Mouse (Mus musculus) heart, embryonic 11.5 days (tissue): ENCODE data around the gene Brpf3. TPM values are rescaled to one million over a fixed set of nuclear protein-coding genes. Genes with fewer than 3 reads are reported as not detected.
"Not testable (repeated sequence)": the region's sequence is repeated elsewhere in the genome, so short reads cannot be mapped to it uniquely, and the experiment has no call there.

Source experiments
- ATAC-seq: fragments of 200-750 bp; cut with Nextera tagmentation; replicated peaks from 2 replicates; pipeline ENCODE4 v1.8.0; 2017; ENCODE audit warnings: moderate library complexity; ENCODE audit not compliant: insufficient number of reproducible peaks, low FRiP score, low TSS enrichment
- H3K27ac ChIP-seq: fragments of 300-500 bp; sonication (generic); 2 replicates; pipeline ENCODE4 v1.5.1; 2014; ENCODE audit warnings: mild to moderate bottlenecking, low read depth, low read length
- H3K27me3 ChIP-seq: fragments of 300-500 bp; sonication (generic); 2 replicates; pipeline ENCODE4 v1.6.1; 2014; ENCODE audit warnings: mild to moderate bottlenecking, low read length, mixed read lengths; ENCODE audit not compliant: control insufficient read depth, insufficient read depth
- H3K36me3 ChIP-seq: fragments of 300-500 bp; sonication (generic); 2 replicates; pipeline ENCODE4 v1.6.1; 2014; ENCODE audit warnings: mild to moderate bottlenecking, low read length, moderate library complexity, mixed read lengths; ENCODE audit not compliant: control insufficient read depth, insufficient read depth
- H3K4me1 ChIP-seq: fragments of 300-500 bp; sonication (generic); 2 replicates; pipeline ENCODE4 v1.6.1; 2014; ENCODE audit warnings: low read length; ENCODE audit not compliant: control insufficient read depth, insufficient read depth
- H3K4me2 ChIP-seq: fragments of 300-500 bp; sonication (generic); 2 replicates; pipeline ENCODE4 v1.6.1; 2014; ENCODE audit warnings: mild to moderate bottlenecking, moderate library complexity
- H3K4me3 ChIP-seq: fragments of 300-500 bp; sonication (generic); 2 replicates; pipeline ENCODE4 v1.5.1; 2014; ENCODE audit warnings: low read depth, low read length
- H3K9ac ChIP-seq: fragments of 300-500 bp; sonication (generic); 2 replicates; pipeline ENCODE4 v1.6.1; 2014; ENCODE audit warnings: mild to moderate bottlenecking, low read depth, low read length, moderate library complexity
- H3K9me3 ChIP-seq: fragments of 300-500 bp; sonication (generic); replicated peaks from 2 replicates; pipeline ENCODE4 v1.6.1; 2016; ENCODE audit warnings: low read length; ENCODE audit not compliant: control insufficient read depth
- WGBS: fragments of 180-500 bp; shearing (Covaris S2); extraction: QIAGEN DNeasy Blood & Tissue Kit; methylation state at CpG from one replicate; pipeline ENCODE4 v1.1.7; 2014; ENCODE audit not compliant: insufficient replicate concordance; 5-methylcytosine and 5-hydroxymethylcytosine counted together
- polyA plus RNA-seq: library from polyadenylated mRNA; unstranded; fragments of >200 nt; fragmentation: Nextera tagmentation; extraction: Ambion mirVana; gene quantifications from 2 replicates; pipeline ENCODE4 v1.2.1, GENCODE M21; 2014

The Brpf3 gene
- polyA plus RNA-seq, 1 experiment from 2014 or later = 13.4 TPM

DNA sequence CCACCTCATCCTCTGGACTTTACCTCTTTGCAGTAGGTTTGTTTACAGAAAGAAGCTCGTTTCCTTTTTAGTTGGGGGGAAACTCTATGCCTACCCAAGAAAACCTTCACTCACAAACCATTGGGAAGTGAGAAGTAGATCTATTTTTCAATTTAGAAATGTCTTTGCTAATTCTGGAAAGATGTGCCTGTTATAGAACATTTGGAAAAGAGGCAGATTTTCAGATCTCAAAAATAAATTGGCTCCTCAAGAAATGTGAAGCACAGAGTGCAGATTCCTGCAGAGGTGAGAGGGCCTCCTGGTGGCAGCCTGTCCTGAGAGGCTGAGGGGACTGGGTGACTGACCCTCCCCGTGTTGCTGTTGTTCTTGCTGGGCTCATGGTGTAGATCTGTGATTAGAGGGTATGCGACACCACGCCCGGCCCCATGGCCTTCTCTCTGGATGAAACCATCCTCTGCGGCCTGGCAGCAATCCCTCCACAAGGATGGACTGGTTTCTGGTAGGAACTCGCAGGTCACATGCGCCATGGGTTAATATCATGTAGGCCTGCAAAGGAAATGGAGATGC lies 26.9 kb downstream of the Brpf3 start:
- no peak for ATAC-seq
- H3K4me3 ChIP-seq = no peak overlapping the region
- 0 out of 2 replicates have a peak overlapping the region, but pooled peaks have one; percentile 12 for H3K4me2 ChIP-seq
- H3K4me1 ChIP-seq = peaks cover 27% of the 10 kb centered on the region
- H3K9ac ChIP-seq = no peak overlapping the region
- H3K36me3 ChIP-seq = peaks cover 41% of the 10 kb centered on the region
- peak overlapping the region; percentile 84; the same call in 1 of the 2 replicates for H3K27ac ChIP-seq
- 78% methylated on average over 8 of the region's 8 CpGs for WGBS
- H3K9me3 ChIP-seq = no peaks in the 10 kb centered on the region
- no peaks in the 10 kb centered on the region for H3K27me3 ChIP-seq

GRCm38 (mm10) chr17:28829120-28829519 lies 28.2 kb downstream of the Brpf3 start:
- ATAC-seq = peak; percentile 82
- peaks cover 31% of the 10 kb centered on the region; the same call in 1 of the 2 replicates for H3K36me3 ChIP-seq
- H3K27ac ChIP-seq = peak overlapping the region; percentile 84

GRCm38 (mm10) chr17:28831065-28831464 lies 30.2 kb downstream of the Brpf3 start:
- H3K4me3 ChIP-seq = no peak overlapping the region
- no peak overlapping the region for H3K9ac ChIP-seq
- no peaks in the 10 kb centered on the region for H3K27me3 ChIP-seq
- H3K9me3 ChIP-seq = no peaks in the 10 kb centered on the region
- WGBS = 71% methylated on average over 8 of the region's 8 CpGs
- peaks cover 33% of the 10 kb centered on the region for H3K36me3 ChIP-seq
- H3K4me2 ChIP-seq = no peak overlapping the region
- H3K4me1 ChIP-seq = peaks cover 27% of the 10 kb centered on the region
- no peak for ATAC-seq
- no peak overlapping the region for H3K27ac ChIP-seq

More at GRCm38 (mm10) chr17:28829120-28829519, 28.2 kb downstream of the Brpf3 start:
- no peak overlapping the region for H3K4me3 ChIP-seq
- H3K4me2 ChIP-seq = peak overlapping the region; percentile 41
- peak overlapping the region; percentile 28; the same call in 1 of the 2 replicates for H3K9ac ChIP-seq
- H3K4me1 ChIP-seq = peaks cover 26% of the 10 kb centered on the region
- WGBS = 47% methylated on average over 14 of the region's 14 CpGs
- H3K9me3 ChIP-seq = no peaks in the 10 kb centered on the region
- H3K27me3 ChIP-seq = no peaks in the 10 kb centered on the region

GRCm38 (mm10) chr17:28832040-28832439 lies 31.1 kb downstream of the Brpf3 start:
- Histone ChIP-seq H3K4me1 (peaks cover 27% of the 10 kb centered on the region), H3K9ac (no peak overlapping the region), H3K36me3 (peaks cover 39% of the 10 kb centered on the region), H3K4me3 (no peak overlapping the region), H3K27me3 (no peaks in the 10 kb centered on the region), H3K4me2 (no peak overlapping the region), H3K27ac (0 out of 2 replicates have a peak overlapping the region, but pooled peaks have one; percentile 5), H3K9me3 (no peaks in the 10 kb centered on the region)
- 82% methylated on average over 9 of the region's 9 CpGs for WGBS
- no peak for ATAC-seq

GRCm38 (mm10) chr17:28832875-28833274 lies 32.0 kb downstream of the Brpf3 start:
- H3K27ac ChIP-seq = peak overlapping the region; percentile 76
- 65% methylated on average over 3 of the region's 3 CpGs for WGBS

DNA sequence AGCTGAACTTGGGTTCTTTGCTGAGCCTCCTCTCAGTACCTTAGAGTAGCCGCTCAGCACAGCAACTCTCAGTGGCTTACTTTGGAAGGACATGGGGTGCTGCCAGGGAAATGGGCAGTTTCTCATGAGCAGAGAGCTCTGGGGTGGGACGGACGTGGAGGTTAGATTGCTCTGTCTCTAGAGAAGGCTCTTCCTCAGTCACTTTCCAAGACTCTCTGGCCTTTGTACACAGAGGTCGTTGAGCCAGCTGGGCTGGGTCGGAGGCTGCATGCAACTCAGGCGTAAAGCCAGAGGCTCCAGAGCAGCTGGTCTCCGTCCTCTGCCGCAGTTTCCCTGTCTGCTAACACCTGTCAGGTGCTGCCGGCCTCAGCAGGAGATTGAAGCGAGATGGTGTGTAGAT lies 33.8 kb downstream of the Brpf3 start:
- 0 out of 2 replicates have a peak overlapping the region, but pooled peaks have one; percentile 0 for H3K27ac ChIP-seq
- peaks cover 45% of the 10 kb centered on the region for H3K36me3 ChIP-seq
- WGBS = 63% methylated on average over 10 of the region's 10 CpGs
- H3K9ac ChIP-seq = 0 out of 2 replicates have a peak overlapping the region, but pooled peaks have one; percentile 43
- H3K4me3 ChIP-seq = no peak overlapping the region
- no peak overlapping the region for H3K4me2 ChIP-seq
- H3K27me3 ChIP-seq = no peaks in the 10 kb centered on the region
- no peaks in the 10 kb centered on the region for H3K9me3 ChIP-seq
- ATAC-seq = no peak
- H3K4me1 ChIP-seq = peaks cover 21% of the 10 kb centered on the region

More at GRCm38 (mm10) chr17:28832875-28833274, 32.0 kb downstream of the Brpf3 start:
- H3K4me1 ChIP-seq = peaks cover 27% of the 10 kb centered on the region
- H3K9me3 ChIP-seq = no peaks in the 10 kb centered on the region
- ATAC-seq = 0 out of 2 replicates have a peak, but pooled peaks have one; percentile 50
- no peaks in the 10 kb centered on the region for H3K27me3 ChIP-seq
- 0 out of 2 replicates have a peak overlapping the region, but pooled peaks have one; percentile 1 for H3K9ac ChIP-seq
- H3K4me2 ChIP-seq = 0 out of 2 replicates have a peak overlapping the region, but pooled peaks have one; percentile 1
- peaks cover 43% of the 10 kb centered on the region for H3K36me3 ChIP-seq
- no peak overlapping the region for H3K4me3 ChIP-seq

DNA sequence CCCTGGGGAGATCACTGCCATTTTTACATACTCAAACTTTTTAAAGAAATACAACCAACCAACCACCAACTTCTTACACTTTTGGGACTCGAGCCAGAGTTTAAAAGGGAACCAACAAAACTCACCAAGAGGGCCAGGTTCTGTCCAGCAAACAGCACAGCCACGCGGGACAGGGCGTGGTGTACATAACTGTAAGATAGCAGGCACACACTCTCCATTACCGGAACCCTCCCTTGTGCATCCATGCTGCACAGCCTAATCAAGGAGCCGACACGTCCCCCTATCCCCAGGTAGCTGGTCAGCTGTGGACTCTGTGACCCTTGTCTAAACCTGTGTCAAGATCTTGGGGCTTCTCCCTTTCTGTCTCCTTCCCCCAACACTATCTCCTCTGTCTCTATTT lies 37.0 kb downstream of the Brpf3 start:
- no peaks in the 10 kb centered on the region for H3K27me3 ChIP-seq
- peaks cover 7% of the 10 kb centered on the region for H3K4me1 ChIP-seq
- H3K9ac ChIP-seq = no peak overlapping the region
- no peak overlapping the region for H3K27ac ChIP-seq
- H3K4me2 ChIP-seq = no peak overlapping the region
- no peaks in the 10 kb centered on the region for H3K9me3 ChIP-seq
- H3K36me3 ChIP-seq = peaks cover 35% of the 10 kb centered on the region
- no peak overlapping the region for H3K4me3 ChIP-seq
- WGBS = 82% methylated on average over 7 of the region's 7 CpGs
- ATAC-seq = no peak

DNA sequence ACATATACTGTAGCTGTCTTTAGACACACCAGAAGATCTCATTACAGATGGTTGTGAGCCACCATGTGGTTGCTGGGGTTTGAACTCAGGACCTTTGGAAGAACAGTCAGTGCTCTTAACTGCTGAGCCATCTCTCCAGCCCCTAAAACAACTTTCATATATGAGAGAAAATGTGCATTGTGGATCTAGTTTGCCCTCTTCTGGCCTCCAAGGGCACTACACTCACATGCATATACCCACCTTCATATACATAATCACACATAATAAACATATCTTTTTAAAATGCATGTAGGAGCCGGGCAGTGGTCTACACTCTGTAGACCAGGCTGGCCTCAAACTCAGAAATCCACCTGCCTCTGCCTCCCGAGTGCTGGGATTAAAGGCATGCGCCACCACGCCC lies 41.1 kb downstream of the Brpf3 start:
- not testable (repeated sequence) for H3K4me2 ChIP-seq, H3K4me3 ChIP-seq, ATAC-seq, H3K4me1 ChIP-seq, H3K9ac ChIP-seq, H3K9me3 ChIP-seq, H3K27me3 ChIP-seq, H3K27ac ChIP-seq
- WGBS = 95% methylated on average over 4 of the region's 4 CpGs
- H3K36me3 ChIP-seq = peaks cover 21% of the 10 kb centered on the region

DNA sequence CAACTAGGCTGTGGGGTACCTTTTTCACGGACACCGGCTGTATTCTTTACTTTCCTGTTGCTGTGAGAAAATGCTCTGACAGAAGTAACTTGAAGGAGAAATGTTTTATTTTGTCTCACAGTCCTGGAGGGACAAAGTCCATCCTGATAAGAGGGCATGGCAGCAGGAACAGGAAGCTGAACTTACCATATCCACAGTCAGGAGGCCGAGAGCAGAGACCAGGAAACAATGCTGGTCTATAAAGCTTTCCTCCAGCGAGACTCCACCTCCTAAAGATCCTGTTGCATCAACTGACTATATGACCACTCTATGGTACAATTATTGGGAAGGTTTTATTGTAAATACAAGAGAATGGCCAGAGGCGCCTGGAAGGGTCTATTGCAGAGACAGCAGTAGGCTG lies 42.8 kb downstream of the Brpf3 start:
- no peak overlapping the region for H3K4me2 ChIP-seq
- H3K4me1 ChIP-seq = peaks cover 9% of the 10 kb centered on the region
- no peaks in the 10 kb centered on the region for H3K9me3 ChIP-seq
- no peak overlapping the region for H3K27ac ChIP-seq
- peaks cover 8% of the 10 kb centered on the region for H3K36me3 ChIP-seq
- no peaks in the 10 kb centered on the region for H3K27me3 ChIP-seq
- 76% methylated on average over 5 of the region's 5 CpGs for WGBS
- H3K9ac ChIP-seq = no peak overlapping the region
- no peak overlapping the region for H3K4me3 ChIP-seq
- no peak for ATAC-seq
